Mouse (Mus musculus) CH12.LX (cell line): Measurements from ENCODE around the gene Smtnl2. TPM values are rescaled to one million over a fixed set of nuclear protein-coding genes. Genes with fewer than 3 reads are reported as not detected.
"Not testable (repeated sequence)": the region's sequence is repeated elsewhere in the genome, so short reads cannot be mapped to it uniquely, and the experiment has no call there.

ENCODE experiments used
- DNase-seq: peaks from one replicate; pipeline ENCODE4 v3.0.0-alpha.2; 2013; ENCODE audit errors: extremely low read depth
- H3K27ac ChIP-seq: 2 replicates; pipeline ENCODE4 v1.5.1; 2012; ENCODE audit warnings: low read depth, mild to moderate bottlenecking, control low read depth, moderate library complexity; ENCODE audit not compliant: insufficient read depth
- H3K27me3 ChIP-seq: replicated peaks from 2 replicates; pipeline ENCODE3; 2012; ENCODE audit warnings: inconsistent platforms
- H3K36me3 ChIP-seq, 2 experiments: replicated peaks in 1 of 2; 2 replicates each; pipeline versions ENCODE3 to v1.6.1; 2012; ENCODE audit warnings: inconsistent platforms in 1 of 2, low read length in 1 of 2, mild to moderate bottlenecking in 1 of 2, mixed read lengths in 1 of 2, moderate library complexity in 1 of 2; ENCODE audit not compliant: control insufficient read depth in 1 of 2, insufficient read depth in 1 of 2
- H3K4me1 ChIP-seq, 2 experiments: 2 replicates each; pipeline ENCODE4 v1.6.1; 2012; ENCODE audit warnings: inconsistent platforms in 1 of 2, moderate library complexity in 1 of 2; ENCODE audit not compliant: insufficient read depth in 2 of 2, control insufficient read depth in 1 of 2
- H3K4me2 ChIP-seq: 2 replicates; pipeline ENCODE4 v1.6.1; 2012; ENCODE audit warnings: low read depth, mild to moderate bottlenecking, control low read depth; ENCODE audit not compliant: poor library complexity, insufficient read depth, severe bottlenecking
- H3K4me3 ChIP-seq, 3 experiments: fragments of 150-350 bp in 1 of 3; sonication (generic) in 1 of 3; replicated peaks in 1 of 3; 2 replicates each; pipeline versions ENCODE3 to v1.5.1; 2011 to 2012; ENCODE audit warnings: low read depth in 2 of 3, low read length in 2 of 3, mild to moderate bottlenecking in 2 of 3, moderate library complexity in 2 of 3, control low read depth in 1 of 3, improper control_type of control experiment in 1 of 3, inconsistent platforms in 1 of 3, mixed read lengths in 1 of 3; ENCODE audit not compliant: poor library complexity in 1 of 3
- H3K79me2 ChIP-seq: replicated peaks from 2 replicates; pipeline ENCODE4 v1.6.1; 2012; ENCODE audit warnings: mild to moderate bottlenecking, moderate library complexity; ENCODE audit not compliant: control insufficient read depth, poor library complexity, insufficient read depth, severe bottlenecking; ENCODE audit errors: extremely low read depth
- H3K9ac ChIP-seq: 2 replicates; pipeline ENCODE4 v1.6.1; 2012; ENCODE audit warnings: low read depth, mild to moderate bottlenecking, control low read depth, moderate library complexity; ENCODE audit not compliant: insufficient read depth
- H3K9me3 ChIP-seq: replicated peaks from 2 replicates; pipeline ENCODE3; 2012; ENCODE audit warnings: low read length, inconsistent platforms, mixed read lengths
- BHLHE40 ChIP-seq: IDR thresholded peaks from 2 replicates; pipeline ENCODE4 v1.6.1; 2011; ENCODE audit warnings: mild to moderate bottlenecking, low read depth, low read length, improper control_type of control experiment
- CHD1 ChIP-seq: IDR thresholded peaks from 2 replicates; pipeline ENCODE4 v1.6.1; 2012; ENCODE audit warnings: low read depth, low read length, improper control_type of control experiment, inconsistent platforms
- CHD2 ChIP-seq: IDR thresholded peaks from 2 replicates; pipeline ENCODE4 v1.6.1; 2011; ENCODE audit warnings: low read length, improper control_type of control experiment
- GABPA ChIP-seq: IDR thresholded peaks from 2 replicates; pipeline ENCODE4 v1.6.1; 2012; ENCODE audit warnings: low read depth, low read length, improper control_type of control experiment, inconsistent platforms; ENCODE audit not compliant: insufficient replicate concordance
- IRF4 ChIP-seq: IDR thresholded peaks from 2 replicates; pipeline ENCODE4 v1.6.1; 2014; ENCODE audit warnings: low read depth, mild to moderate bottlenecking, inconsistent platforms, low read length, improper control_type of control experiment
- JUN ChIP-seq: IDR thresholded peaks from 2 replicates; pipeline ENCODE4 v1.6.1; 2011; ENCODE audit warnings: low read depth, mild to moderate bottlenecking, low read length, improper control_type of control experiment, moderate library complexity; ENCODE audit not compliant: insufficient read depth
- JUND ChIP-seq: conservative IDR thresholded peaks from 2 replicates; pipeline ENCODE4 v1.6.1; 2011; ENCODE audit warnings: low read depth, low read length, improper control_type of control experiment
- MAFK ChIP-seq: IDR thresholded peaks from 2 replicates; pipeline ENCODE4 v1.6.1; 2011; ENCODE audit warnings: low read length, improper control_type of control experiment; ENCODE audit not compliant: insufficient replicate concordance
- MAX ChIP-seq: IDR thresholded peaks from 2 replicates; pipeline ENCODE4 v1.6.1; 2011; ENCODE audit warnings: low read length, improper control_type of control experiment
- MAZ ChIP-seq: IDR thresholded peaks from 2 replicates; pipeline ENCODE4 v1.6.1; 2012; ENCODE audit warnings: low read depth, mild to moderate bottlenecking, inconsistent platforms, low read length, improper control_type of control experiment, moderate library complexity
- MEF2A ChIP-seq: IDR thresholded peaks from 2 replicates; pipeline ENCODE4 v1.6.1; 2014; ENCODE audit warnings: low read depth, mild to moderate bottlenecking, inconsistent platforms, low read length, improper control_type of control experiment, borderline replicate concordance
- MXI1 ChIP-seq: IDR thresholded peaks from 2 replicates; pipeline ENCODE4 v1.6.1; 2011; ENCODE audit warnings: mild to moderate bottlenecking, low read depth, low read length, improper control_type of control experiment
- NELFE ChIP-seq: IDR thresholded peaks from 2 replicates; pipeline ENCODE4 v1.6.1; 2011; ENCODE audit warnings: low read depth, low read length, improper control_type of control experiment
- NRF1 ChIP-seq: IDR thresholded peaks from 2 replicates; pipeline ENCODE4 v1.6.1; 2014; ENCODE audit warnings: low read depth, mild to moderate bottlenecking, inconsistent platforms, low read length, improper control_type of control experiment, moderate library complexity
- POLR2A ChIP-seq: IDR thresholded peaks from 2 replicates; pipeline ENCODE4 v1.6.1; 2011; ENCODE audit warnings: low read depth, mild to moderate bottlenecking, improper control_type of control experiment, low read length
- RAD21 ChIP-seq: IDR thresholded peaks from 2 replicates; pipeline ENCODE4 v1.6.1; 2011; ENCODE audit warnings: low read depth, mild to moderate bottlenecking, low read length, improper control_type of control experiment, moderate library complexity
- TBP ChIP-seq: conservative IDR thresholded peaks from 2 replicates; pipeline ENCODE4 v1.6.1; 2011; ENCODE audit warnings: low read depth, low read length, improper control_type of control experiment
- UBTF ChIP-seq: IDR thresholded peaks from 2 replicates; pipeline ENCODE4 v1.6.1; 2012; ENCODE audit warnings: low read depth, mild to moderate bottlenecking, inconsistent platforms, low read length, improper control_type of control experiment, moderate library complexity
- ZC3H11A ChIP-seq: IDR thresholded peaks from 2 replicates; pipeline ENCODE4 v1.6.1; 2012; ENCODE audit warnings: low read depth, mild to moderate bottlenecking, inconsistent platforms, low read length, improper control_type of control experiment
- ZMIZ1 ChIP-seq: IDR thresholded peaks from 2 replicates; pipeline ENCODE4 v1.6.1; 2012; ENCODE audit warnings: low read depth, mild to moderate bottlenecking, inconsistent platforms, low read length, improper control_type of control experiment
- dilution Hi-C: fragments of 300-500 bp; cut with MboI; formaldehyde crosslinking; loops from 2 replicates; pipeline ENCODE4 v1.14.3; 2020; ENCODE audit warnings: low sequenced_read_pairs; ENCODE audit not compliant: extremely low pct_unique_long_range_greater_than_20kb, extremely low pct_ligation_motif_present
- in situ Hi-C: fragments of 300-500 bp; cut with MboI; formaldehyde crosslinking; loops from 3 replicates; pipeline ENCODE4 v1.14.3; 2019; ENCODE audit warnings: low sequenced_read_pairs, low pct_ligation_motif_present, low pct_unique_long_range_greater_than_20kb, mixed read lengths
- polyA plus RNA-seq: library from polyadenylated mRNA; unstranded; fragments of >175 nt; gene quantifications from 2 replicates; pipeline ENCODE4 v1.2.1, GENCODE M21; 2012; ENCODE audit warnings: low read depth; ENCODE audit not compliant: insufficient read length
- total RNA-seq, 2 experiments: library from RNA; depleted of rRNA; stranded (reverse); fragments of 300-350 nt in 1 of 2; fragments of >200 nt in 1 of 2; gene quantifications; 2 replicates each; pipeline ENCODE4 v1.2.3; 2012 to 2014

The Smtnl2 gene
- total and polyA plus RNA-seq, 3 experiments = 0.47 TPM; not detected in 1

DNA sequence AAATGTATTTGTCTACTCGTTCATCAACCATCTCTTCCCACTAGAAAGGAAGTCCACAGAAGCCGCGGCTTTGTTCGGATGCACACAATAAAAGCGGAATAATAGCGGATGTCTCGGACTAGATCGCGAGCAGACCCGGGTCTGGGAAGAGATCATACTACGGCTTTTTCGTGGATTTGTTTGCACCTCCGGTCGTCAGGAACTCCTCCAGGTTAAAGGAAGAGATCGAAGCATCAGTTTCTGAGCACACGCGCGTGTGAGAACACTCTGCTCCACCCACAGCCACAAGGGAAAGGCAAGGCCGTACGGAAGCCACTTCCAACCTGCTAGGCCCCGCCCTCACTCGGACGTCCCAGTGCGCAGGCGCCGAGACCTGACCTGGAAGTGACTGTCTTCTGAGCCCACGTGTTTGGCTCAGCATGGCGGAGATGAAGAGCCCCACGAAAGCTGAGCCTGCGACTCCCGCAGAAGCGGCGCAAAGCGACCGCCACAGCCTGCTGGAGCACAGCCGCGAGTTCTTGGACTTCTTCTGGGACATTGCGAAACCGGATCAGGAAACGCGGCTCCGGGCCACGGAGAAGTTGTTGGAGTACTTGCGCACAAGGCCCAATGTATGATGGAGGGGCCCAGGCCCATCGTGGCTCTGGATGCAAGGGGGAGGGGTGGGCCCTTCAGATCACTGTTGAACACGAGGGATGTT is 29.6 kb upstream of the Smtnl2 start, which contains the start of gene Mybbp1a (continued):
- TF ChIP-seq GABPA (no peak; the same call in 1 of the 2 replicates), CHD2 (peak; percentile 92), MXI1 (peak; percentile 100), BHLHE40 (peak; percentile 39; the same call in 1 of the 2 replicates), POLR2A (peak; percentile 98), NRF1 (peak; percentile 96), ZC3H11A (no peak), RAD21 (no peak), IRF4 (peak; percentile 69; the same call in 1 of the 2 replicates), JUND (no peak)

DNA sequence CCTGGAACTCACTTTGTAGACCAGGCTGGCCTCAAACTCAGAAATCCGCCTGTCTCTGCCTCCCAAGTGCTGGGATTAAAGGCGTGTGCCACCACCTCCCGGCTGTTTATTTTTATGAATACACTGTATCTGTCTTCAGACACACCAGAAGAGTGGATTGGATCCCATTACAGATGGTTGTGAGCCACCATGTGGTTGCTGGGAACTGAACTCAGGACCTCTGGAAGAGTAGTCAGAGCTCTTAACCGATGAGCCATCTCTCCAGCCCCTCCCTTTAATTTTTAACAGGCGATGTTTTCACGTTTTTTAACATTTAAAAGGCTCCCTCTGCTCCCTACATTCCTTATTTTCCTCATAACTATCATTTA is 29.1 kb upstream of the Smtnl2 start:
- dilution Hi-C loops, H3K9me3 ChIP-seq: not testable (repeated sequence)
- peaks cover 38% of the 10 kb centered on the region for H3K79me2 ChIP-seq

DNA sequence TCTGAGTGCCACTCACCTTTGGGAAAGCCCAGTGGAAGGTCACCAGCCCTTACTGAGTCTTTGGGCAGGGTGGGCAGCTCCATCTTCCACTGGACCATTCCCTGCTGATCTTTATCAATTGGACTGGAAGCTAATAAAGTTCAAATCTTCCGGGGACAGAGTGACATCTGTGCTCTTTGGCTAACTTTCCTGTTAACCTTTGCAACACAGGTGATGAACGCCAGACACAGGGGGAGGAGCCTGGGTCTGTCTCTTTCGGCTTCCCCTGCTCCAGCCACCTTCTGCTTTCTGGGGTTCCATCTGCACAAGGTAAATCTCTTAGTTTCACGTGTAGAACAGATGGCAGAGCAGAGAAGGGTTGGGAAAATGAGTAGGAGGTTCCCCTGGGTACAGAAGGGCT is 26.9 kb upstream of the Smtnl2 start:
- dilution Hi-C loops = no loop called here
- no peak for TF ChIP-seq TBP
- no peak for TF ChIP-seq BHLHE40
- no peak for TF ChIP-seq MAX
- no peak for TF ChIP-seq RAD21
- TF ChIP-seq ZMIZ1 = no peak
- no peak for TF ChIP-seq POLR2A
- TF ChIP-seq NELFE = no peak
- TF ChIP-seq MAFK = no peak
- no peak for TF ChIP-seq UBTF
- no peak for TF ChIP-seq JUN
- TF ChIP-seq MEF2A = no peak

More for the DNA sequence above, 29.1 kb upstream of the Smtnl2 start:
- Histone ChIP-seq H3K9ac (peak overlapping the region; percentile 88), H3K4me2 (peak overlapping the region; percentile 54), H3K4me3 (peak overlapping the region; percentile 75 to 91 (median 91)), H3K4me1 (peaks cover 31 to 44% of the 10 kb centered on the region in 2 experiments), H3K36me3 (peaks cover 33 to 36% of the 10 kb centered on the region in 2 experiments)
- H3K27ac ChIP-seq, H3K27me3 ChIP-seq, DNase-seq: not testable (repeated sequence)
- TF ChIP-seq MAZ (0 out of 2 replicates have a peak, but pooled peaks have one; percentile 11), CHD1 (0 out of 2 replicates have a peak, but pooled peaks have one; percentile 7)
- in situ Hi-C loops = loop anchor here (5.0 to 25.0 kb wide), 2 partner anchors 122 to 572 kb away; partner anchors contain the start of gene Camkk1

More for the DNA sequence above, 26.9 kb upstream of the Smtnl2 start:
- peaks cover 22% of the 10 kb centered on the region for H3K79me2 ChIP-seq
- no peak overlapping the region for H3K4me2 ChIP-seq
- no peaks in the 10 kb centered on the region for H3K27me3 ChIP-seq
- in situ Hi-C loops = loop anchor here (5.0 to 25.0 kb wide), 3 partner anchors 104 to 574 kb away; partner anchors contain the start of genes Camkk1 and Med31
- peaks cover 12 to 14% of the 10 kb centered on the region in 2 experiments for H3K36me3 ChIP-seq
- H3K4me1 ChIP-seq = peaks cover 17 to 29% of the 10 kb centered on the region in 2 experiments
- H3K9me3 ChIP-seq = no peaks in the 10 kb centered on the region
- H3K27ac ChIP-seq = no peak overlapping the region
- no peak overlapping the region for H3K4me3 ChIP-seq
- H3K9ac ChIP-seq = no peak overlapping the region
- no peak for DNase-seq
